Mouse (Mus musculus): ENCODE results near the gene H2-DMb2.

- TF ChIP-seq POLR2A (IDR thresholded peaks at IDR 0.05; ENCODE audit: insufficient read depth, low read depth, low read length) (no peak), CTCF (IDR thresholded peaks at IDR 0.05; ENCODE audit: insufficient read depth, low read depth, low read length) (peak; percentile 100)
Observed at GRCm38 (mm10) chr17:34135297-34136224, 7.5 kb upstream of the H2-DMb2 start.

Measured in olfactory bulb, adult 2 months (tissue).